Mouse (Mus musculus): Measurements from ENCODE around the gene Six1.

Gene Six1

DNA sequence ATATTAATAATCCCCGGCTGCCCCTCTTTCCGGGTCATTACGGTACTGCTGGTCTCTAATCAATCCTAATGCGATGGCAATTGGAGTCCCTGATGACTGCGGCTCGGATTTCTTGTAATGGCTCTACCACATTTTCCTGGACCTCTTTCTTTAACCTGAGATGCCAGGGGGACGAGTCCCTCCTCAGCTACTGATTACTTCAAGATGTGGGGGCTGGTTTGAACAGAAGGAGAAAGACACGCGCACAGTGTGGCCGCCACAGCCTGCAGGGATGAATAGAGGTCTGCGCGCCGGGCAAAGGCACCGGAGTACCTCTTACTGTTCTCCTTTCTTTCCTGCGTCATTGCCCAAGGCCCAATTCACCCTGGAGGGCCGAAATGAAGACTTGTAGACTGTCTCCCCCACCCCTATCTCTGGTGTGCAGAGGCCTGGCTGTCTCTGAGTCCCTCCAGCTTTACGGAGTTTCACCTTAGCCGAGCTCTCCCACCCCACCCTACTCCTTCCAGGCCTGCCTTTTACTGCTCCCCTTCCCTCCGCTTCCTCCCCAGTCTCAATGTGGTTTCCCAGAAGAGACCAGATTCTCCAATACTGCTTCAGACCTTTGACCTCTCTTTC lies 1.5 kb downstream of the Six1 start:
- in situ Hi-C loops (cut with MboI; ENCODE audit: low pct_unique_long_range_greater_than_20kb in 1 of 2, low sequenced_read_pairs in 2 of 2, unreplicated experiment in 1 of 2) = no loop called here

GRCm38 (mm10) chr12:73050811-73051580 lies 2.7 kb downstream of the Six1 start:
- in situ Hi-C loops (cut with MboI; ENCODE audit: low pct_unique_long_range_greater_than_20kb in 1 of 2, low sequenced_read_pairs in 2 of 2, unreplicated experiment in 1 of 2) = no loop called here

- in situ Hi-C loops (cut with MboI; ENCODE audit: low pct_unique_long_range_greater_than_20kb in 1 of 2, low sequenced_read_pairs in 2 of 2, unreplicated experiment in 1 of 2) = no loop called here
Measured at GRCm38 (mm10) chr12:73050305-73050704, 3.4 kb downstream of the Six1 start.

GRCm38 (mm10) chr12:73049520-73050225 lies 4.0 kb downstream of the Six1 start:
- in situ Hi-C loops (cut with MboI; ENCODE audit: low pct_unique_long_range_greater_than_20kb in 1 of 2, low sequenced_read_pairs in 2 of 2, unreplicated experiment in 1 of 2) = loop anchor here in 1 of 2 experiments (10.0 to 25.0 kb wide), 2 partner anchors 413 to 495 kb away; partner anchors contain the start of gene Tmem30b

DNA sequence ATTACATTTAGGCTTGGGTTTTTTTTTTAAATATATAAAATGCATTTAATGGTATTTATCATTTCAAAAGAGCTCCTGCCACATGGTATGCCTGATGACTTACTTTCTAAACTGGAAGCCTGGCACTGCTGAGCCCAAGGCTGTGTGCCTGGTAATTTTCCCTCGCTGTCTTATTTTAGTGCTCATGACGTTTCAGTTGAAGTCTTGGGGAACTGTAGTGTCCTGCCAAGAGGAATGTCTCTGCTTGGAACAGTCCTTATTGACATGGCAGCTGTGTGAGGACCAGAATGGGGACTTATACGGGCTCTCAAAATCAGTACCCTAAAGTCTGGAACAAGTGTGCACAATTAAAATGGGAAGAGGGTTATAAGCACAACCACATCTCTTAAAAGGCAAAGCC lies 5.2 kb downstream of the Six1 start:
- in situ Hi-C loops (cut with MboI; ENCODE audit: low pct_unique_long_range_greater_than_20kb in 1 of 2, low sequenced_read_pairs in 2 of 2, unreplicated experiment in 1 of 2) = loop anchor here in 1 of 2 experiments (10.0 to 25.0 kb wide), 2 partner anchors 414 to 496 kb away; partner anchors contain the start of gene Tmem30b

GRCm38 (mm10) chr12:73047576-73047975 lies 6.1 kb downstream of the Six1 start:
- in situ Hi-C loops (cut with MboI; ENCODE audit: low pct_unique_long_range_greater_than_20kb in 1 of 2, low sequenced_read_pairs in 2 of 2, unreplicated experiment in 1 of 2) = loop anchor here in 1 of 2 experiments (10.0 to 25.0 kb wide), 2 partner anchors 415 to 497 kb away; partner anchors contain the start of gene Tmem30b

- in situ Hi-C loops (cut with MboI; ENCODE audit: low pct_unique_long_range_greater_than_20kb in 1 of 2, low sequenced_read_pairs in 2 of 2, unreplicated experiment in 1 of 2) = loop anchor here in 1 of 2 experiments (10.0 to 25.0 kb wide), 2 partner anchors 416 to 498 kb away; partner anchors contain the start of gene Tmem30b
Measured at GRCm38 (mm10) chr12:73046607-73047180, 7.0 kb downstream of the Six1 start.

- in situ Hi-C loops (cut with MboI; ENCODE audit: low pct_unique_long_range_greater_than_20kb in 1 of 2, low sequenced_read_pairs in 2 of 2, unreplicated experiment in 1 of 2) = loop anchor here in 1 of 2 experiments (10.0 to 25.0 kb wide), 2 partner anchors 416 to 499 kb away; partner anchors contain the start of gene Tmem30b
Measured at GRCm38 (mm10) chr12:73045724-73046606, 7.7 kb downstream of the Six1 start.

GRCm38 (mm10) chr12:73045046-73045723 lies 8.5 kb downstream of the Six1 start:
- in situ Hi-C loops (cut with MboI; ENCODE audit: low pct_unique_long_range_greater_than_20kb in 1 of 2, low sequenced_read_pairs in 2 of 2, unreplicated experiment in 1 of 2) = loop anchor here in 1 of 2 experiments (10.0 to 25.0 kb wide), 2 partner anchors 417 to 500 kb away; partner anchors contain the start of gene Tmem30b

DNA sequence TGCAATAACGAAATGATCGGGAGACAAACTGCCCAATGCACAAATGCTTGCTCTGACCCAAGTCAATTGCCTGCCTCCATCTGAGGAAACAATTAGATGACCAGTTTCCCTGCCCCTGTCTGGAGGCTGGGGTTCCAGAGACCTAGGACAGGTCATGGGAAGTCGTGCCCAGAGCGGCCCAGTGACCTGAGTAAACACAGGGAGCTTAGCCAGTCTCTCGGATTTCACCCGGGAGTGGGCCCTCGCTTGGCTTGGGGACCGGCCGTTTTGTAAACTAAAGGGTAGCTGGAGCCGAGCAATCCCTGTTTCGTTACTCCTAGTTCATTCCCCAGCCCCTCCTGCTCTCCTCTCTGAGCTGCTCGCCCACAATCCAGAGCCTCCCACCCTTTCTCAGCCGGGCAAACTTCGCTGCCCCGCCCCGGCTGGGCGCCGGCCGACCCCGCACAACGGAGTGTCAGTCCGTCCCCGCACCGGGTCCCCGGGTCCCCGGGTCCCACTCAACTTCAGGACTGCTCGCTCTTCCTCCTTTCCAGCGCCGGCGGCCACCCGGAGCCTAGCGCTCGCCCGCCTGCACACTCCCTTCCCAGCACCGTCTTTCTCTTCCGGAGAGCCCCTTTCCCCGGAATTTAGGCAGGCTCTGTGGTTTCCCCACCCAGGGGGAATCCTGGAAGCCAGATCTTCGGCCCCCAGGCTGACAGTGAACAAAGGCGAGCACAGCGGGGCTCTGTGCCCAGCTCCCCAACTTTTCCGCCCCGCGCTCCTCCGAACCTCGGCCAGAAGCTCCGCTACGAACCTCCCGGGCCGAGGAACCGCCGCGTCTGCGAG lies 9.3 kb downstream of the Six1 start:
- in situ Hi-C loops (cut with MboI; ENCODE audit: low pct_unique_long_range_greater_than_20kb in 1 of 2, low sequenced_read_pairs in 2 of 2, unreplicated experiment in 1 of 2) = loop anchor here in 1 of 2 experiments (10.0 to 25.0 kb wide), 2 partner anchors 418 to 500 kb away; partner anchors contain the start of gene Tmem30b

DNA sequence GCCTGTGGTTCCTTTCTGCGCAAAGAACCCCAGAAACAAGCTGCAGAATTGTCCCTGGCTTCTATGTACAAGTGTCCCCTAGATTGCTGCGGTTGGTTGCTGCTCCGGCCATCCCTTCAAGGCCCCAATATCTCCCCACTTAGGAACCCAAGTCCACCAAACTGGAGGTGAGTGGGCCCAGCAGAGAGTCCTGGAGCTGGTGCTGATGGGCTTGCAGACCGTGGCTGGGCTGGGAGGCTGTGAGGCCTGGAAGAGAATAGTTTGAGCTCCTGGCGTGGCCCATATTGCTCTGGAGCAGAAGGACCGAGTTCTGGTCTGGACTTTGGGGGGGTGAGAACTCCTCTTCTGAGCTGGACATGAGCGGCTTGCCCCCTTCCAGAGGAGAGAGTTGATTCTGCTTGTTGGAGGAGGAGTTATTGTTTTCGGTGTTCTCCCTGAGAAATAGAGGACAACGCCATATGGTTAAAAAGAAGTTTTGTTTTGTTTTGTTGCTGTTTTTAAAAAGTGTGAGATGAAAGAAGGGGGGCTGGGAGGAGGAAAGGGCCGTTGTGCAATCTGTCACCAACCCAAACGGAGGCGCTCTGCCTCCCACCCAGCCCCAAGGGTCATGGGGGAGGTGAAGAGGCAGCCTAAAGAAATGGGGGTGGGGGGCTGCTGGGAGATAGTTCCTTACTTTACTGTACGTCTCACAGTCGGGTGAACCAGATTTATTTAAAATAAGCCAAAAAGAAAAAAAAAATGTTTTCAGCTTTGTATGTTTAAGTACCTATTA lies 10.1 kb downstream of the Six1 start:
- in situ Hi-C loops (cut with MboI; ENCODE audit: low pct_unique_long_range_greater_than_20kb in 1 of 2, low sequenced_read_pairs in 2 of 2, unreplicated experiment in 1 of 2) = loop anchor here in 1 of 2 experiments (10.0 to 25.0 kb wide), 2 partner anchors 419 to 501 kb away; partner anchors contain the start of gene Tmem30b

- in situ Hi-C loops (cut with MboI; ENCODE audit: low pct_unique_long_range_greater_than_20kb in 1 of 2, low sequenced_read_pairs in 2 of 2, unreplicated experiment in 1 of 2) = loop anchor here in 1 of 2 experiments (10.0 to 25.0 kb wide), 2 partner anchors 419 to 502 kb away; partner anchors contain the start of gene Tmem30b
Measured at GRCm38 (mm10) chr12:73042903-73043302, 10.8 kb downstream of the Six1 start.

DNA sequence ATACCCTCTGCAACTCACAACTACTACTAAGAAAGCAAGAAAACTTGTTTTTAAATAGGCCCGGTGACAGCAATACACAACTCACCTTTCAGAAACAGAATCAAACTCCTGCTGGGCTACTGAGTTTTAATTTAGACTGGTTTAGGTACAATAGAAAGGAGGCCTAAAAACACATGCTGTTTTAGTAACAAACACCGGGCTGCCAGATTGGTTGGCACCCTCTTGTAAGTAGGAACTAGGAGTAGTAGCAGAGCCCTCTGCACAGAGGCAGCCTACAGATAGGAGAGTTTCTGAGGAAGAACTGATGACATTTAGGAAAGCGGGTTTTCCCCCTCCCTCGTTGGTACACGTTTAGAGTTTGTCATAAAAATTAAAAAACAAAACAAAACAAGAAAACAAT lies 11.3 kb downstream of the Six1 start:
- in situ Hi-C loops (cut with MboI; ENCODE audit: low pct_unique_long_range_greater_than_20kb in 1 of 2, low sequenced_read_pairs in 2 of 2, unreplicated experiment in 1 of 2) = loop anchor here in 1 of 2 experiments (10.0 to 25.0 kb wide), 2 partner anchors 420 to 502 kb away; partner anchors contain the start of gene Tmem30b

- in situ Hi-C loops (cut with MboI; ENCODE audit: low pct_unique_long_range_greater_than_20kb in 1 of 2, low sequenced_read_pairs in 2 of 2, unreplicated experiment in 1 of 2) = loop anchor here in 1 of 2 experiments (10.0 to 25.0 kb wide), 2 partner anchors 421 to 504 kb away; partner anchors contain the start of gene Tmem30b
Measured at GRCm38 (mm10) chr12:73041256-73041630, 12.4 kb downstream of the Six1 start.

Data from mouse embryonic stem cell (cell line).